Comparison of ENCODE assay signal across 12 mouse cellular contexts in the genomic region with DNA sequence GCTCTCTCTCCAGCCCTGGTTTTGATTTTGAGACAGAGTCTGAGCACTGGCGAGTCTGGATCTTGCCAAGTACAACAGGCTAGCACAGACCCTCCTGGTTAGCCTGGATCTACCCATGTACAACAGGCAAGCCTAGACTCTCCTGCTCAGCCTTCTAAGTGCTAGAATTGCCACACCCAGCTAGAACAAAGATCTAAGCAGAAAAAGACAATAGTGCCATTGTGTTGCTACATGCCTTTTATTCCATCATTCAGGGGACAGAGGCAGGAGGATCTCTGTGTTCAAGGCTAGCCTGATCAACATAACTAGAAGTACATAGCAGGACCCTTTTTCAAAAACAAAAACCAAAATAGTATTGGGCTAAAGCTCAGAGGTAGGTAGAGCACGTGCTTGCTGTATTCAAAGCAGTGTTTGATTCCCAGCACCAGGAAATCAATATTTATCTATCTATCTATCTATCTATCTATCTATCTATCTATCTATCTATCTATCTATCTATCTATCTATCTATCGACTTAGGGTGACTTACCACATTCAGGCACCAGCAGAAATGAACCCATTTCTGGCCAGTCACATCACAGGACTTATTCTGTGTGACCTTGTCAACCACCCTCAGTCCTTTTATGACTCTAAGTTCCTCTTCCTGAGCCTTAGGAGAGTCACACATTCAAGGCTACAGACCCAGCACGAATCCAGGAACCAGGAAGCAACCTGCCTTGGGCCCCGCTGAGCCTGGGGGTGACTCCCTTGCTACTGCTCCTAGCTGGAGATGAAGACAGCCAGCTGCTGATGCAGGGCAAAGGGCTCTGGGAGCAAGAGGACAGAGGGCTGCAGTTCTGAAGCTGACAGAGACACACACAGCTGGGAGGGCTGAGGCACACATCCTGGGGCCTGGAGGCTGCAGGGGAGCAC. TPM values are rescaled to one million over a fixed set of nuclear protein-coding genes. Genes with fewer than 3 reads are reported as not detected.
DNase-seq lines count a peak whose midpoint lies in the region; ATAC-seq and TF ChIP-seq lines count a peak whose summit lies in the region.
"Had no signal": no experiment of that assay in that cellular context is flagged by ENCODE, and none has a peak within 500 bp of the region (broad histone marks: within the 10 kb centered on the region; RNA-seq: fewer than 3 reads in every experiment).

No protein-coding gene starts in this region.

- no peaks in the 10 kb centered on the region for H3K36me3 ChIP-seq in lung, postnatal 0 days (ENCODE audit: insufficient read depth, low read length)
- peaks cover 7% of the 10 kb centered on the region; the same call in 1 of the 2 replicates for H3K36me3 ChIP-seq in intestine, postnatal 0 days (ENCODE audit: control insufficient read depth, insufficient read depth)
- peaks cover 1% of the 10 kb centered on the region; the same call in 1 of the 2 replicates for H3K36me3 ChIP-seq in splenic B cell, adult 2 months (ENCODE audit: control insufficient read depth, insufficient read depth, low read length, poor library complexity, severe bottlenecking)
- H3K36me3 ChIP-seq: hindbrain, embryonic 15.5 days had no signal

- ATAC-seq in lung, postnatal 0 days = peak; percentile 70
- ATAC-seq in intestine, postnatal 0 days = peak; percentile 88

- no peaks in the 10 kb centered on the region for H3K9me3 ChIP-seq in lung, postnatal 0 days (ENCODE audit: low read length)
- H3K9me3 ChIP-seq in intestine, postnatal 0 days (ENCODE audit: control insufficient read depth) = no peaks in the 10 kb centered on the region
- H3K9me3 ChIP-seq: hindbrain, embryonic 15.5 days; neural tube, embryonic 13.5 days had no signal

- TF ChIP-seq CTCF in lung, postnatal 0 days (IDR thresholded peaks at IDR 0.05) = no peak
- no peak for TF ChIP-seq CTCF in intestine, postnatal 0 days (IDR thresholded peaks at IDR 0.05; ENCODE audit: low read depth)

- no peaks in the 10 kb centered on the region for H3K27me3 ChIP-seq in lung, postnatal 0 days (replicated peaks; ENCODE audit: insufficient read depth, low read length)
- H3K27me3 ChIP-seq in intestine, postnatal 0 days (replicated peaks; ENCODE audit: control insufficient read depth, insufficient read depth, low read length) = no peaks in the 10 kb centered on the region
- peaks cover 1% of the 10 kb centered on the region; the same call in 1 of the 2 replicates for H3K27me3 ChIP-seq in splenic B cell, adult 2 months (ENCODE audit: control insufficient read depth, insufficient read depth, low read length, poor library complexity, severe bottlenecking)
- H3K27me3 ChIP-seq: hindbrain, embryonic 15.5 days; neural tube, embryonic 13.5 days had no signal

- 54% methylated on average over 5 of the region's 5 CpGs for WGBS in lung, postnatal 0 days
- 60% methylated on average over 5 of the region's 5 CpGs for WGBS in intestine, postnatal 0 days

- no peak overlapping the region for H3K27ac ChIP-seq in lung, postnatal 0 days (ENCODE audit: low read length)
- no peak overlapping the region for H3K27ac ChIP-seq in intestine, postnatal 0 days (ENCODE audit: low read depth, low read length)
- H3K27ac ChIP-seq: hindbrain, embryonic 15.5 days; neural tube, embryonic 13.5 days had no signal

- no peaks in the 10 kb centered on the region for H3K4me1 ChIP-seq in lung, postnatal 0 days (ENCODE audit: insufficient read depth, low read depth, low read length)
- 0 out of 2 replicates have a peak, but pooled peaks cover 3% of the 10 kb centered on the region for H3K4me1 ChIP-seq in intestine, postnatal 0 days (replicated peaks; ENCODE audit: control insufficient read depth, insufficient read depth, low read length)
- H3K4me1 ChIP-seq: hindbrain, embryonic 15.5 days; neural tube, embryonic 13.5 days had no signal

- no peak for TF ChIP-seq EP300 in lung, postnatal 0 days (IDR thresholded peaks at IDR 0.05)

- DNase-seq in lung, postnatal 0 days (ENCODE audit: low spot score) = peak; percentile 68
- no peak for DNase-seq in lung, adult 18-20 months
- peak; percentile 53 for DNase-seq in MEL-GATA-1-ER (ENCODE audit: extremely low read depth, low read depth)
- peak; percentile 71 for DNase-seq in splenic B cell, adult 2 months (ENCODE audit: low read depth, low spot score)
- no peak for DNase-seq in cerebellum, postnatal 14 days
- no peak for DNase-seq in cerebellum, adult 11 months
- DNase-seq: cerebellum, adult 11-12 months; gastrocnemius, postnatal 14 days; right cerebral cortex, postnatal 4 days had no signal

- no peak overlapping the region for H3K4me3 ChIP-seq in lung, postnatal 0 days (ENCODE audit: low read depth, low read length)
- H3K4me3 ChIP-seq in intestine, postnatal 0 days (ENCODE audit: low read depth, low read length) = no peak overlapping the region
- H3K4me3 ChIP-seq: hindbrain, embryonic 15.5 days; neural tube, embryonic 13.5 days had no signal

- H3K9ac ChIP-seq in lung, postnatal 0 days (replicated peaks; ENCODE audit: low read depth) = no peak overlapping the region
- no peak overlapping the region for H3K9ac ChIP-seq in intestine, postnatal 0 days (ENCODE audit: low read depth, low read length)
- H3K9ac ChIP-seq: hindbrain, embryonic 15.5 days; neural tube, embryonic 13.5 days had no signal

- H3K4me2 ChIP-seq in lung, postnatal 0 days (replicated peaks; ENCODE audit: low read depth, low read length) = no peak overlapping the region
- no peak overlapping the region for H3K4me2 ChIP-seq in intestine, postnatal 0 days (replicated peaks; ENCODE audit: low read depth)
- H3K4me2 ChIP-seq: hindbrain, embryonic 15.5 days; neural tube, embryonic 13.5 days had no signal

RNA-seq across cellular contexts. Expression of a gene that starts 10.7 kb away (rescaled TPM):
- polyA plus RNA-seq in lung, postnatal 0 days (2015; fragmentation: Nextera tagmentation; extraction: Ambion mirVana) = 18.9 and 19.5 TPM in 2 replicates
- polyA plus RNA-seq in intestine, postnatal 0 days (2015; fragmentation: Nextera tagmentation; extraction: Ambion mirVana) = 19.1 and 19.5 TPM in 2 replicates

RNA-seq across cellular contexts. Expression of a gene that starts 26.0 kb away (rescaled TPM):
- polyA plus RNA-seq in lung, postnatal 0 days (2015; fragmentation: Nextera tagmentation; extraction: Ambion mirVana) = 74.7 and 78.6 TPM in 2 replicates
- polyA plus RNA-seq in intestine, postnatal 0 days (2015; fragmentation: Nextera tagmentation; extraction: Ambion mirVana) = 43.0 and 48.9 TPM in 2 replicates

RNA-seq across cellular contexts. Expression of a gene that starts 34.9 kb away (rescaled TPM):
- polyA plus RNA-seq in lung, postnatal 0 days (2015; fragmentation: Nextera tagmentation; extraction: Ambion mirVana) = 6.8 and 8.1 TPM in 2 replicates
- polyA plus RNA-seq in intestine, postnatal 0 days (2015; fragmentation: Nextera tagmentation; extraction: Ambion mirVana) = 5.7 and 5.8 TPM in 2 replicates

RNA-seq across cellular contexts. Expression of a gene that starts 35.0 kb away (rescaled TPM):
- 47.4 and 49.2 TPM in 2 replicates for polyA plus RNA-seq in lung, postnatal 0 days (2015; fragmentation: Nextera tagmentation; extraction: Ambion mirVana)
- 51.6 and 52.2 TPM in 2 replicates for polyA plus RNA-seq in intestine, postnatal 0 days (2015; fragmentation: Nextera tagmentation; extraction: Ambion mirVana)

Comparison
In these comparisons a context has a peak if more than half of its experiments do, and no peak if none do; other contexts are left out.
1. DNase-seq: peak in lung, postnatal 0 days (single experiment), MEL-GATA-1-ER (single experiment) and splenic B cell, adult 2 months (single experiment); none in lung, adult 18-20 months (0 of 2), cerebellum, postnatal 14 days (0 of 2) and cerebellum, adult 11 months (single experiment).